Mouse (Mus musculus) limb, embryonic 15.5 days (tissue): ENCODE measurements around the gene Rab13. TPM values are rescaled to one million over a fixed set of nuclear protein-coding genes. Genes with fewer than 3 reads are reported as not detected.
A peak's percentile ranks its signal among the peaks of the same experiment; 100 is the strongest.

Experiments used
- ATAC-seq: fragments of 200-750 bp; cut with Nextera tagmentation; 2 replicates; pipeline ENCODE4 v1.8.0; 2017; ENCODE audit warnings: low read depth, moderate TSS enrichment; ENCODE audit not compliant: insufficient number of reproducible peaks, low FRiP score, low TSS enrichment
- H3K27ac ChIP-seq: fragments of 300-500 bp; sonication (generic); 2 replicates; pipeline ENCODE4 v1.5.1; 2015; ENCODE audit warnings: moderate library complexity, mild to moderate bottlenecking, inconsistent platforms
- H3K27me3 ChIP-seq: fragments of 300-500 bp; sonication (generic); 2 replicates; pipeline ENCODE4 v1.6.1; 2015; ENCODE audit warnings: inconsistent platforms
- H3K36me3 ChIP-seq: fragments of 300-500 bp; sonication (generic); 2 replicates; pipeline ENCODE4 v1.6.1; 2015; ENCODE audit warnings: inconsistent platforms
- H3K4me1 ChIP-seq: fragments of 300-500 bp; sonication (generic); 2 replicates; pipeline ENCODE4 v1.6.1; 2015; ENCODE audit warnings: inconsistent platforms
- H3K4me2 ChIP-seq: fragments of 300-500 bp; sonication (generic); 2 replicates; pipeline ENCODE4 v1.6.1; 2015; ENCODE audit warnings: mild to moderate bottlenecking, inconsistent platforms
- H3K4me3 ChIP-seq: fragments of 300-500 bp; sonication (generic); 2 replicates; pipeline ENCODE4 v1.5.1; 2015; ENCODE audit warnings: mild to moderate bottlenecking, inconsistent platforms
- H3K9ac ChIP-seq: fragments of 300-500 bp; sonication (generic); 2 replicates; pipeline ENCODE4 v1.6.1; 2015; ENCODE audit warnings: inconsistent platforms
- H3K9me3 ChIP-seq: fragments of 300-500 bp; sonication (generic); 2 replicates; pipeline ENCODE4 v1.6.1; 2016; ENCODE audit warnings: inconsistent platforms
- WGBS: fragments of 180-500 bp; shearing (Covaris S2); methylation state at CpG from one replicate; pipeline ENCODE4 v1.1.7; 2015; 5-methylcytosine and 5-hydroxymethylcytosine counted together
- polyA plus RNA-seq: library from polyadenylated mRNA; unstranded; fragments of >200 nt; fragmentation: Nextera tagmentation; extraction: Ambion mirVana; gene quantifications from 2 replicates; pipeline ENCODE4 v1.2.1, GENCODE M21; 2015

Rab13 gene
- polyA plus RNA-seq, 1 experiment from 2014 or later: 37.5 TPM

DNA sequence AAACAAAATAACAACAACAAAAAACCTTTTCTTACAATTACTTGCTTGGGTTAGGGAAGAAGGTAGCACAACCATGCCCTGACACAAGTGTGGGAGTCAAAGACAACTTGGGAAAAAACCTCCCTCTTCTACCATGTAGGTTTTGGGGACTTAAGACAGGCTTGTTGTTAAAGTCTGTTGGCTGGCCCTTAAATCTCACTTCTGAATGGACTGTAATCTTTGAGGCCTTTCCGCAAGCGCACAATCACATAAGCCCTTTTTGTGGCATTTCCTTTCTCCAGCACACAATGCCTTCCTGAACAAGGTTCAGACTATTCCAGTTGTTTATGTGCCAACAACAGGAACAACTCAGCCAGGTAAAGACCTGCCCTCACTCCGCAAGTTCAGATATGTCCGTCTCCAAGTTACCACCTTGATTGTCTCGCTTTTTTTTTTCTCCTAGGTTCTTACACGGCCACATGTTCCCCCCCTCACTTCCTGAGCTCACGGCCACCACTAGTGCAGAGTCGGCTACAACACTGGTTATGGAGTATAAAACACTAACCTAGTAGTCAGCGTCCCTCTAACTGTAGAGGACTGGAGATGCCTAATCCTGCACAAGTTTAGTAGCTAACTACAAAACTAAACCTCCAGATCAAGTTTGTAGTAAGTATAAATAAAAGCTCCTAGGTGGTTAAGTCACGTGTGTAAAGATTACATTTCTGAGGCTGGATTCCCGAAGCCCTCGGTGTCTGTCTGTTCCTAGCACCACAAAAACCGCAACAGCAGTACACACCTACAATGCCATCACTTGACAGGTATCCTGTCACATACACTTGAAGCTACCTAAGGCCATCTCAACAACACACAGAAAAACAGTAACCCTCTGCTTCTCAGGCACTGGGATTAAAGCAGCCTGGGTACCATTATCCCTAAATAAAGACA, 1.8 kb upstream of the Rab13 start:
- Histone ChIP-seq H3K4me1 (peaks cover 24% of the 10 kb centered on the region), H3K27me3 (no peaks in the 10 kb centered on the region), H3K4me2 (peak overlapping the region; percentile 80), H3K36me3 (peaks cover 49% of the 10 kb centered on the region), H3K9me3 (no peaks in the 10 kb centered on the region), H3K9ac (no peak overlapping the region), H3K27ac (no peak overlapping the region), H3K4me3 (peak overlapping the region; percentile 86)
- no peak for ATAC-seq
- 73% methylated on average over 13 of the region's 13 CpGs for WGBS

DNA sequence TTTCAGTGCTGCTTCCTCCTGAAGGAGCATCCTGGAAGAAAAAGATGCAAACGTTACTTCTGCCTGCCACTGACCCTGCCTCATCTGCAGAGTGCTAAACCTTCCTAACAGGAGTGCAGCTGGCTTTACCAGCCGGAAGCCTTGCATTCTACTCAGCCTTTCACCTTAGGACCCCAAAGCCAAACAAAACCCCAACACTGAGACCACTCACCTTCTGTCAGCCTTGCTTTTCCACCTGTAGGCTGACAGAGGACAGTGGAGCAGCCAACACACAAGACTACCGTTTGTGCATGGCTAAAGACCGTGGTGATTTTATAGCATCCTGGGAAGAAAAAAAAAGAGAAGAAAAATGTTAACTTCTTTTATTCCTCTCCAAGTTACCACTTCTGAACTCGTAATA, 772 bp upstream of the Rab13 start:
- Histone ChIP-seq H3K4me2 (peak overlapping the region; percentile 80), H3K27ac (no peak overlapping the region), H3K9me3 (no peaks in the 10 kb centered on the region), H3K4me1 (peaks cover 24% of the 10 kb centered on the region), H3K27me3 (no peaks in the 10 kb centered on the region), H3K9ac (peak overlapping the region; percentile 95), H3K36me3 (peaks cover 46% of the 10 kb centered on the region), H3K4me3 (peak overlapping the region; percentile 86)
- no peak for ATAC-seq
- 12% methylated on average over 5 of the region's 5 CpGs for WGBS

DNA sequence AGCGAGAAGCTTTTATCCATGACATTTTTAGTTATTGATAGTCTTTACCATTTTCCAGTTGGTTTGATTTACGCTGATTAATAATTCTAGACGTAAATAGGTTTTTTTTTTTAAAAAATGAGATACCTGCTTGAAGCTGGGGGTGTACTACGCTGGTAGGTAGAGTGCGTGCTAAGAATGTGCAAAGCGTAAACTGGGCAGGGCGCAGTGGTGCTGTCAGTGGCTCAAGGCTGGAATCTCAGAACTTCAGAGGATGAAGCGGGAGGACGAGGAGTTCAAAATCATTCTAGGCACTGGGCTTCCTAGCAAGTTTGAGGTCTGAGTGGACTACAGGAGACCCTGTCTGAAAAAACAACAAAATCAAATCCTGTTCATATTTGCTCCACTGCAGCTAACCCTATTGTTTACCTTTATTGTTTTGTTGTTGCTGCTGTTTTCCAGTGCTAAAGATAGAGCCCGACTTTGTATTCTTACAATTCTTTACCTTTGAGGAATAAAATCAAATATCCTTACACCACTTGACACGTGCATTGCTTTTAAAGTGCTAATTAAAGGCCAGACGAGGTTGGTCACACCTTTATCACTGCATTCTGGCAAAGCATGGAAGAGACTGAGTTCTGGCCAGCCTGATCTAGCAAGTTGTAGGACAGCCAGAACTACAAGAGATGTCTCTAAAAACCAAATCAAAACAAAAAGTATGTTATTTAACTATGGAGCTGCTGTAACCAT, 625 bp downstream of the Rab13 start:
- H3K4me3 ChIP-seq: peak overlapping the region; percentile 86
- 9% methylated on average over 12 of the region's 12 CpGs for WGBS
- H3K9ac ChIP-seq: no peak overlapping the region
- H3K9me3 ChIP-seq: no peaks in the 10 kb centered on the region
- H3K27me3 ChIP-seq: no peaks in the 10 kb centered on the region
- H3K27ac ChIP-seq: peak overlapping the region; percentile 93
- H3K4me1 ChIP-seq: peaks cover 24% of the 10 kb centered on the region
- H3K4me2 ChIP-seq: peak overlapping the region; percentile 70
- no peak; the same call in 1 of the 2 replicates for ATAC-seq
- H3K36me3 ChIP-seq: peaks cover 32% of the 10 kb centered on the region

DNA sequence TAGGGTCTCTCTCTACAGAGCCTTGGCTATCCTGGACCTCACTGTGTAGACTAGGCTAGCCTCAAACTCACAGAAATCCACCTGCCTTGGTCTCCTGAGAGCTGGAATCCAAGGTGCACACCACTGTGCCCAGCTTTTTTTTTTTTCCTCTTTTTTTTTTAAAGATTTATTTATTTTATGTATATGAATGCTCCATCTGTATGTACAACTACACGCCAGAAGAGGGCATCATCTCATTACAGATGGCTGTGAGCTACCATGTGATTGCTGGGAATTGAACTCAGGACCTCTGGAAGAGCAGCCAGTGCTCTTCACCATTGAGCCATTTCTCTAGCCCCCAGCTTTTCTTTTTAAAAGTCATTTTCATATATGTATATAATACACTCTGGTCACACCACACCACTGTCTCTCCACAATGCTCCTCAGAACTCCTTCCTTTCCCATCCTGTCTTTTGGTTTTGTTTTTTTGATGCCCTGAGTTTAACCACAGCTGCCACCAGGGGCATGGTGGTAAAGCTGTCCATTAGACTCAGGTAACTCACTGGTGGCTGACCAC, 2.4 kb downstream of the Rab13 start:
- Histone ChIP-seq H3K36me3 (peaks cover 15% of the 10 kb centered on the region), H3K4me1 (peaks cover 23% of the 10 kb centered on the region), H3K4me2 (no peak overlapping the region), H3K27me3 (no peaks in the 10 kb centered on the region), H3K9me3 (no peaks in the 10 kb centered on the region), H3K9ac (no peak overlapping the region), H3K27ac (no peak overlapping the region), H3K4me3 (no peak overlapping the region)
- 37% methylated on average over 1 of the region's 1 CpGs for WGBS
- no peak for ATAC-seq

DNA sequence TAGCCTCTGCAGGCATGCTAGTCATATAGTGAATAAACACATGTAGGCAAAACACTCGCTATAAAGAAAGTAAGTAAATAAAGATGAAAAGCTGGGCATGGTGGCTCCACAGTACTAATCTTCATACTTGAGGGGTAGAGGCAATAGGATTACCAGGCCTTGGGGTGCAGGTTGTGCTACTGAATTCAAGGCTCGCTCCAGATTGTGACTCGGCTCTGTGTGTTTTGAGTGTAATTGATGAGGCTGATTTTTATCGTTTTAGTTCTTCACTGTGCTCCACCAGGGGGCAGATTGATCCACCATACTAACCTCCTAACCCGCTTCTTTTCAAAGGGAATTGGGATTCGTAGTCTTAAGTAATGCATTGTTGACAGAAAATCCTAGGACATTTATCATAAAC, 6.6 kb downstream of the Rab13 start:
- no peaks in the 10 kb centered on the region for H3K9me3 ChIP-seq
- no peak for ATAC-seq
- 10% methylated on average over 6 of the region's 6 CpGs for WGBS

DNA sequence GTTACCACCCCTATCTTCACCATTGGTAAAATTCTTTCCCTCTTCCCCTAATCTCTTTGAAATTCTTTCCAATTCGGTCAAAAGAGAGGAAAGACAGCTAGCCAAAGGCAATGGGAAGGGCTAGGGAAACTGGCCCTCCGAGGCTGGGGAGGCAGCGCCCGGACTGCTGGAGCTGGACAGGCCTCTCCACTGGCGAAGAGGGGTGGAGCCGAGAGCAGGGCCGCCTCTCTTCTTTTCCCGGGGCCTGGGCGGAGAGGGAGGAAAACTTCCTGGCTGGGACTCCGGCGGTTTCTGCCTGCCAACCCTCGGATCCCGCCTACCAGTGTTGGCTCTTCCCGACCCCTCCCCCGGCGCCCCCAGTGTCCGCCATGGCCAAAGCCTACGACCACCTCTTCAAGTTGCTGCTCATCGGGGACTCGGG, 7.0 kb downstream of the Rab13 start:
- peaks cover 13% of the 10 kb centered on the region for H3K4me1 ChIP-seq
- H3K9ac ChIP-seq: peak overlapping the region; percentile 48
- peak overlapping the region; percentile 88 for H3K27ac ChIP-seq
- 0% methylated on average over 20 of the region's 20 CpGs for WGBS
- H3K4me2 ChIP-seq: peak overlapping the region; percentile 71
- peak; percentile 85 for ATAC-seq
- H3K9me3 ChIP-seq: no peaks in the 10 kb centered on the region
- peak overlapping the region; percentile 52 for H3K4me3 ChIP-seq
- peaks cover 23% of the 10 kb centered on the region for H3K36me3 ChIP-seq
- H3K27me3 ChIP-seq: no peaks in the 10 kb centered on the region

More for the DNA sequence above, 6.6 kb downstream of the Rab13 start:
- Histone ChIP-seq H3K9ac (0 out of 2 replicates have a peak overlapping the region, but pooled peaks have one; percentile 20), H3K4me1 (peaks cover 13% of the 10 kb centered on the region), H3K4me2 (peak overlapping the region; percentile 71), H3K27me3 (no peaks in the 10 kb centered on the region), H3K4me3 (peak overlapping the region; percentile 52), H3K27ac (peak overlapping the region; percentile 88), H3K36me3 (peaks cover 19% of the 10 kb centered on the region)

DNA sequence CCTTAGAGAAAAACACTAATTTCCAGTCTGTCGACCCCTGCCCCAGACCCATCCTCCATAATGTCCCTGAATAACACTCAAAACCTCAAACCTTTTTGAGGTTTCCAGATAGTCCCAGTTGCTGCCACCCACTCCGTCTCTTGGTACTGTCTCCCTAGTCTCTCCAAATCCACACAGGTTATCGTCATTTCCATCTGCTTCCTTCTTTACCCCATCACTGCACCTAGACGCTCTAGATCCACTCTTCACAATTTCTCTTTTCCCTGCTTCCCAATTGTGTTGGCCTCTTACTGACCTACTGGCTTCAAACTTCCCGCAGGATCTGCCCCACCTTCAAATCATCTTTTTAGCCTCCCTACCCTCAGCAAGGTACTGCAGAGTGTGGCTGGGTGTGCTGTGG, 7.6 kb downstream of the Rab13 start:
- H3K27ac ChIP-seq: peak overlapping the region; percentile 88
- peak overlapping the region; percentile 52 for H3K4me3 ChIP-seq
- WGBS: 21% methylated on average over 5 of the region's 5 CpGs
- no peaks in the 10 kb centered on the region for H3K27me3 ChIP-seq
- peak overlapping the region; percentile 48; the same call in 1 of the 2 replicates for H3K9ac ChIP-seq
- peak overlapping the region; percentile 71 for H3K4me2 ChIP-seq
- no peaks in the 10 kb centered on the region for H3K9me3 ChIP-seq
- peaks cover 13% of the 10 kb centered on the region for H3K4me1 ChIP-seq
- H3K36me3 ChIP-seq: peaks cover 28% of the 10 kb centered on the region
- ATAC-seq: 0 out of 2 replicates have a peak, but pooled peaks have one; percentile 0

DNA sequence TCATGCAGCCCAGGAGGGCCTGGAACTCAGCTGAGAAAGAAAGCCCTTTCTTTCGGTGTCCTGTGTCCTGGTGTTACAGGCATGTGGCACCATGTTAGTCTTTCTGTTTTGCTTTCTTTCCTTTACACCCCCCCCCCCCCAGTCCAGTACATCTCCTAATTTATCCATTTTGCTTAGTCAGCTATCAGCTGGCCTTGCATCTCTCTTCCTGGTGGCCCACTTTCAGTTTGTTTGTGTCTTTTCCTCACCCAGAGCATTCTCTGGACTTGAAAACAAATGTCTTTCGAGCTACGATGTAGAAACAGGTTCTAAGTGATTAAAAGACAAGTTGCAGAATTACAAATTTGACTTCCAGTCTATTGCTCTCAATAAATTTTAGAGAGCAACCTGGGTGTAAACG, 9.0 kb downstream of the Rab13 start:
- Histone ChIP-seq H3K9ac (no peak overlapping the region), H3K9me3 (no peaks in the 10 kb centered on the region), H3K4me1 (peaks cover 13% of the 10 kb centered on the region), H3K36me3 (peaks cover 31% of the 10 kb centered on the region), H3K27ac (no peak overlapping the region), H3K4me3 (no peak overlapping the region), H3K4me2 (0 out of 2 replicates have a peak overlapping the region, but pooled peaks have one; percentile 71), H3K27me3 (no peaks in the 10 kb centered on the region)
- ATAC-seq: no peak
- 89% methylated on average over 4 of the region's 4 CpGs for WGBS

DNA sequence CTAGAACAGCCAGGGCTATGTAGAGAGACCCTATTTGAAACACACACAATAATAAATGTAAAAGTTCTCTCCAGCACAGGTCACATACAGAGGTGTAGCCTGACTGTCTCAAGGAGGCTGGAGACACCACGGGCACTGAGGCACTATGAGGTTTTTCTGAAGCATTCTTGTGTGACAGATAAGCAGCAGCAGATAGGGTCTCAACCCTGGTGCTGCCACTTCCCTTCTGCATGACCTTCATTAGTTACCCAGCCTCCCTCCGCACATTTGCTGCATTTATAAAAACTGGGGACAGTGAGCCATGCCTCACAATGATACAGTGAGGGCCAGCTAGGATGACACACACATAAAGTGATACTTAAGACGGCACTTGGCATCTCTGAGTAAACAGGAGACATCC, 9.4 kb downstream of the Rab13 start:
- H3K4me1 ChIP-seq: peaks cover 13% of the 10 kb centered on the region
- H3K27me3 ChIP-seq: no peaks in the 10 kb centered on the region
- no peak overlapping the region for H3K4me2 ChIP-seq
- no peak overlapping the region for H3K4me3 ChIP-seq
- ATAC-seq: no peak
- WGBS: 82% methylated on average over 3 of the region's 3 CpGs
- peaks cover 31% of the 10 kb centered on the region for H3K36me3 ChIP-seq
- H3K9me3 ChIP-seq: no peaks in the 10 kb centered on the region
- H3K27ac ChIP-seq: no peak overlapping the region
- H3K9ac ChIP-seq: no peak overlapping the region

DNA sequence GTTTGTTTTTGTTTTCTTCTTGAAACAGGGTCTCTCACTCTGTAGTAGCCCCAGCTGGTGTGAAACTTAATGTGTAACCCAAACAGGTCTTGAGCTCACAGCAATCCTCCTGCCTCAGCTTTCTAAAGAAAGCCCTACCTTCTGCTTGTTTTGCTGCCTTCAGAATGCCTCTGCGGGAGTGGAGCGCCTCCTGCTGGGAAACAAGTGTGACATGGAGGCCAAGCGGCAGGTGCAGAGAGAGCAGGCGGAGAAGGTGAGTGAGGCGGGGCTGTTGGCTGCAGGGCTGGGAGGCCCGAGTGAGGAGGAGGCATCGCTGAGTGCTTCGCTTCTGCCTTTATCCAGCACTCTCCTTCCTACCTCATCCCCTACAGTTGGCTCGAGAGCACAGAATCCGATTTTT, 10.8 kb downstream of the Rab13 start:
- H3K9ac ChIP-seq: no peak overlapping the region
- H3K4me3 ChIP-seq: no peak overlapping the region
- ATAC-seq: no peak
- H3K4me1 ChIP-seq: peaks cover 13% of the 10 kb centered on the region
- H3K27me3 ChIP-seq: no peaks in the 10 kb centered on the region
- no peaks in the 10 kb centered on the region for H3K9me3 ChIP-seq
- no peak overlapping the region for H3K27ac ChIP-seq
- H3K4me2 ChIP-seq: no peak overlapping the region
- WGBS: 78% methylated on average over 10 of the region's 10 CpGs
- peaks cover 31% of the 10 kb centered on the region for H3K36me3 ChIP-seq

DNA sequence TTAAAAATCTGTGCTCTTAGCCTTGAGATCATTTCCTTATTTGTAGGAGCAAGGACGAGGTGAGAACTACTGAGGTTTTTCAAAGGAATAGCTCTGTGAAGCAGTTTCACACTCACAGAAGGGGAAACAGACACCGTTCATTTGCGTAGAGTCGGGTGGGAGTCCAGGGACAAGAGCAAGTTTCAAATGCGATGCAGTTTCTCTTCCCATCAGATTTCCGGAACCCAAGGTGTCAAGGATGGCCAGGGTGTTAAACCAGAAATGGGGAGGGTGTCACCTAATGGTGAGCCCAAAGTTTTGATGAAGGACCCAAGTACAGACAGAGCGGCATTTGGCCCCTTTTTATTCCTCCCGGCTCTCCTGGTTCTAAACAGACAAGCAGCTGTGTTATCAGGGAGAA, 17.6 kb downstream of the Rab13 start:
- Histone ChIP-seq H3K27me3 (no peaks in the 10 kb centered on the region), H3K9me3 (no peaks in the 10 kb centered on the region), H3K27ac (peak overlapping the region; percentile 93), H3K36me3 (peaks cover 25% of the 10 kb centered on the region), H3K4me1 (peaks cover 4% of the 10 kb centered on the region), H3K4me3 (peak overlapping the region; percentile 72), H3K4me2 (peak overlapping the region; percentile 72), H3K9ac (0 out of 2 replicates have a peak overlapping the region, but pooled peaks have one; percentile 76)
- no peak for ATAC-seq
- 9% methylated on average over 8 of the region's 8 CpGs for WGBS
